Comparison of ENCODE assay signal across 8 mouse cellular contexts in genomic region chr2:32449761-32450754, GRCm38 (mm10). TPM values are rescaled to one million over a fixed set of nuclear protein-coding genes. Genes with fewer than 3 reads are reported as not detected.
DNase-seq lines count a peak whose midpoint lies in the region; ATAC-seq and TF ChIP-seq lines count a peak whose summit lies in the region.

Naif1 (plus strand) TSS chr2:32450457.

- TF ChIP-seq POLR2A in heart, adult 2 months (IDR thresholded peaks at IDR 0.05; ENCODE audit: insufficient read depth, low read depth, low read length) = no peak

- peaks cover 39% of the 10 kb centered on the region for H3K79me3 ChIP-seq in C2C12 (ENCODE audit: low read depth)

- no peak for ATAC-seq in embryonic facial prominence, embryonic 13.5 days (ENCODE audit: insufficient number of reproducible peaks, insufficient read depth, low FRiP score, low TSS enrichment, low read depth)
- no peak for ATAC-seq in midbrain, postnatal 0 days (ENCODE audit: low FRiP score)
- ATAC-seq in megakaryocyte-erythroid progenitor cell, adult 5-6 weeks (replicated peaks; ENCODE audit: low FRiP score, low TSS enrichment, poor library complexity, severe bottlenecking) = no peak

- H3ac ChIP-seq in C2C12 (ENCODE audit: control insufficient read depth, insufficient read length, low read depth) = peak within 1 kb of the TSS; percentile 67

- peak within 1 kb of the TSS; percentile 88 for H3K27ac ChIP-seq in heart, adult 2 months
- peak within 1 kb of the TSS; percentile 96 for H3K27ac ChIP-seq in embryonic facial prominence, embryonic 13.5 days
- peak within 1 kb of the TSS; percentile 91 for H3K27ac ChIP-seq in midbrain, postnatal 0 days (ENCODE audit: low read depth, low read length)

- no peak for DNase-seq in heart, adult 2 months
- no peak for DNase-seq in heart, postnatal 36 days
- peak; percentile 82 for DNase-seq in layer of hippocampus, adult 9-11 months
- DNase-seq in midbrain, postnatal 0 days (ENCODE audit: low spot score) = no peak
- no peak for DNase-seq in cerebellum, postnatal 14 days

- peak within 1 kb of the TSS; percentile 88 for H3K4me2 ChIP-seq in embryonic facial prominence, embryonic 13.5 days
- peak within 1 kb of the TSS; percentile 66 for H3K4me2 ChIP-seq in midbrain, postnatal 0 days (ENCODE audit: low read depth, low read length, poor library complexity, severe bottlenecking)

- H3K27me3 ChIP-seq in heart, adult 2 months (ENCODE audit: control insufficient read depth, insufficient read depth, low read length) = no peaks in the 10 kb centered on the region
- no peaks in the 10 kb centered on the region for H3K27me3 ChIP-seq in C2C12 (ENCODE audit: control insufficient read depth, insufficient read depth, insufficient read length)
- no peaks in the 10 kb centered on the region for H3K27me3 ChIP-seq in embryonic facial prominence, embryonic 13.5 days
- no peaks in the 10 kb centered on the region for H3K27me3 ChIP-seq in midbrain, postnatal 0 days (ENCODE audit: insufficient read depth, low read length)

- H3K9me3 ChIP-seq in embryonic facial prominence, embryonic 13.5 days = peaks cover 3% of the 10 kb centered on the region; the same call in 1 of the 2 replicates
- H3K9me3 ChIP-seq in midbrain, postnatal 0 days (ENCODE audit: low read length) = no peaks in the 10 kb centered on the region

- intact Hi-C loops in heart, adult 2 months (cut with DNase I) = loop anchor here (2.0 kb wide), 2 partner anchors 27 to 45 kb away; no protein-coding TSS in a partner anchor
- intact Hi-C loops in heart, postnatal 36 days (cut with DNase I) = loop anchor here (1.0 kb wide), 1 partner anchor 23 kb away; no protein-coding TSS in a partner anchor

- H3K36me3 ChIP-seq in heart, adult 2 months (ENCODE audit: control insufficient read depth, insufficient read depth, low read length) = peaks cover 3% of the 10 kb centered on the region
- H3K36me3 ChIP-seq in C2C12 (ENCODE audit: control insufficient read depth, insufficient read depth) = peaks cover 9% of the 10 kb centered on the region
- peaks cover 9% of the 10 kb centered on the region for H3K36me3 ChIP-seq in embryonic facial prominence, embryonic 13.5 days
- peaks cover 2% of the 10 kb centered on the region; the same call in 1 of the 2 replicates for H3K36me3 ChIP-seq in midbrain, postnatal 0 days (ENCODE audit: insufficient read depth, low read length)

- no peak for TF ChIP-seq CTCF in heart, adult 2 months (IDR thresholded peaks at IDR 0.05)
- no peak for TF ChIP-seq CTCF in C2C12 (IDR thresholded peaks at IDR 0.05; ENCODE audit: control insufficient read depth, insufficient read depth, insufficient read length)
- no peak for TF ChIP-seq CTCF in midbrain, postnatal 0 days (IDR thresholded peaks at IDR 0.05)

- H3K4me1 ChIP-seq in heart, adult 2 months (ENCODE audit: control insufficient read depth, insufficient read depth, low read length) = peaks cover 15% of the 10 kb centered on the region
- peaks cover 61% of the 10 kb centered on the region for H3K4me1 ChIP-seq in embryonic facial prominence, embryonic 13.5 days
- H3K4me1 ChIP-seq in midbrain, postnatal 0 days (ENCODE audit: insufficient read depth, low read length) = peaks cover 10% of the 10 kb centered on the region; the same call in 1 of the 2 replicates

- 57% methylated on average over 15 of the region's 15 CpGs for WGBS in heart, adult 2 months
- WGBS in embryonic facial prominence, embryonic 13.5 days = 80% methylated on average over 15 of the region's 15 CpGs
- WGBS in midbrain, postnatal 0 days = 74% methylated on average over 15 of the region's 15 CpGs

- peaks cover 5% of the 10 kb centered on the region for H3K79me2 ChIP-seq in heart, adult 2 months (replicated peaks; ENCODE audit: control insufficient read depth, insufficient read depth, low read length)
- peaks cover 82% of the 10 kb centered on the region for H3K79me2 ChIP-seq in C2C12 (ENCODE audit: control insufficient read depth, insufficient read depth)

- no peak for TF ChIP-seq EP300 in heart, adult 2 months (IDR thresholded peaks at IDR 0.05; ENCODE audit: insufficient read depth, low read depth, low read length)

- H3K9ac ChIP-seq in heart, adult 2 months (ENCODE audit: low read depth, low read length) = peak within 1 kb of the TSS; percentile 91
- peak within 1 kb of the TSS; percentile 86 for H3K9ac ChIP-seq in embryonic facial prominence, embryonic 13.5 days
- H3K9ac ChIP-seq in midbrain, postnatal 0 days (replicated peaks; ENCODE audit: low read length, poor library complexity, severe bottlenecking) = peak within 1 kb of the TSS; percentile 82

- peak within 1 kb of the TSS; percentile 93 for H3K4me3 ChIP-seq in heart, adult 2 months
- peak within 1 kb of the TSS; percentile 66 for H3K4me3 ChIP-seq in C2C12 (ENCODE audit: insufficient read depth, poor library complexity, severe bottlenecking)
- H3K4me3 ChIP-seq in embryonic facial prominence, embryonic 13.5 days = peak within 1 kb of the TSS; percentile 87
- peak within 1 kb of the TSS; percentile 80 for H3K4me3 ChIP-seq in midbrain, postnatal 0 days (ENCODE audit: low read depth, low read length)

TF ChIP-seq in C2C12, 6 proteins besides CTCF, POLR2A, EP300 and RAD21:
- TF ChIP-seq MYOD1 (IDR thresholded peaks at IDR 0.05; ENCODE audit: control insufficient read depth, insufficient read length, low read depth) (no peak), FOSL1 (IDR thresholded peaks at IDR 0.05; ENCODE audit: insufficient read depth, low read length, poor library complexity, severe bottlenecking) (no peak), MAX (IDR thresholded peaks at IDR 0.05) (no peak), MYOG (IDR thresholded peaks at IDR 0.05; ENCODE audit: control insufficient read depth, extremely low read depth, insufficient read length) (no peak), CEBPB (IDR thresholded peaks at IDR 0.05; ENCODE audit: low read depth) (no peak), USF1 (IDR thresholded peaks at IDR 0.05; ENCODE audit: low read depth) (no peak)

RNA-seq across cellular contexts. Expression of gene Naif1, which starts in this region (rescaled TPM):
- total RNA-seq in heart, adult 2 months (2021) = 1 to 10 TPM; 2.8 to 3.4 TPM
- 3.7 and 4.6 TPM in 2 replicates for polyA plus RNA-seq in heart, adult 2 months (2012; rRNA removed)
- 1 to 10 TPM; 3.1 to 3.8 TPM for total RNA-seq in heart, postnatal 36 days (2021)
- polyA plus RNA-seq in C2C12 (2012; fragmentation: generic; extraction: Trizol) = 3.2 TPM
- polyA plus RNA-seq in embryonic facial prominence, embryonic 13.5 days (2015; fragmentation: Nextera tagmentation; extraction: Ambion mirVana) = 6.3 and 6.5 TPM in 2 replicates
- total RNA-seq in midbrain, postnatal 0 days (2014; rRNA removed) = 2.4 and 3.2 TPM in 2 replicates
- polyA plus RNA-seq in midbrain, postnatal 0 days (2015; fragmentation: Nextera tagmentation; extraction: Ambion mirVana) = 3.0 and 3.2 TPM in 2 replicates
- total RNA-seq in megakaryocyte-erythroid progenitor cell, adult 5-6 weeks (2014; fragmentation: Nextera tagmentation) = 3.6 and 4.1 TPM in 2 replicates
- 2.7 and 3.0 TPM in 2 replicates for total RNA-seq in megakaryocyte-erythroid progenitor cell, adult 5-6 weeks (2017)
